Mouse (Mus musculus) adrenal gland, postnatal 10 days (tissue): Measurements from ENCODE around the gene Adamts20. TPM values are rescaled to one million over a fixed set of nuclear protein-coding genes. Genes with fewer than 3 reads are reported as not detected.
"Not testable (repeated sequence)": the region's sequence is repeated elsewhere in the genome, so short reads cannot be mapped to it uniquely, and the experiment has no call there.

Experiments
- DNase-seq: peaks from one replicate; pipeline ENCODE4 v3.0.0; 2021; ENCODE audit warnings: mixed read lengths
- total RNA-seq, 2 experiments: library from RNA; stranded (reverse); gene quantifications; 2 replicates each; pipeline ENCODE4 v1.2.3; 2021

Adamts20 gene
- total RNA-seq, 2 experiments from 2014 or later: 2.4 to 2.8 TPM

- no peak for DNase-seq
Measured at GRCm38 (mm10) chr15:94444437-94445136, 20.6 kb downstream of the Adamts20 start.

- peak; percentile 19 for DNase-seq
Measured at GRCm38 (mm10) chr15:94444043-94444436, 21.2 kb downstream of the Adamts20 start.

- DNase-seq: no peak
Measured at GRCm38 (mm10) chr15:94443025-94443424, 22.2 kb downstream of the Adamts20 start.

GRCm38 (mm10) chr15:94435532-94435931, 29.7 kb downstream of the Adamts20 start:
- no peak for DNase-seq

GRCm38 (mm10) chr15:94430681-94431405, 34.4 kb downstream of the Adamts20 start:
- no peak for DNase-seq

GRCm38 (mm10) chr15:94428726-94429125, 36.5 kb downstream of the Adamts20 start:
- DNase-seq: no peak

- DNase-seq: no peak
Measured at GRCm38 (mm10) chr15:94427482-94428214, 37.6 kb downstream of the Adamts20 start.

GRCm38 (mm10) chr15:94420526-94420925, 44.7 kb downstream of the Adamts20 start:
- DNase-seq: no peak

GRCm38 (mm10) chr15:94419167-94419566, 46.1 kb downstream of the Adamts20 start:
- DNase-seq: no peak

- DNase-seq: no peak
Measured at GRCm38 (mm10) chr15:94418427-94418826, 46.8 kb downstream of the Adamts20 start.

- no peak for DNase-seq
Measured at GRCm38 (mm10) chr15:94417216-94418155, 47.7 kb downstream of the Adamts20 start.

- no peak for DNase-seq
Measured at GRCm38 (mm10) chr15:94409832-94410231, 55.4 kb downstream of the Adamts20 start.

- DNase-seq: no peak
Measured at GRCm38 (mm10) chr15:94406364-94406763, 58.9 kb downstream of the Adamts20 start.

GRCm38 (mm10) chr15:94404071-94404545, 61.1 kb downstream of the Adamts20 start:
- DNase-seq: peak; percentile 92

- DNase-seq: no peak
Measured at GRCm38 (mm10) chr15:94403461-94404070, 61.7 kb downstream of the Adamts20 start.

GRCm38 (mm10) chr15:94403018-94403417, 62.2 kb downstream of the Adamts20 start:
- DNase-seq: no peak

GRCm38 (mm10) chr15:94392737-94393136, 72.5 kb downstream of the Adamts20 start:
- no peak for DNase-seq

- DNase-seq: not testable (repeated sequence)
Measured at GRCm38 (mm10) chr15:94390127-94390526, 75.1 kb downstream of the Adamts20 start.

- peak; percentile 11 for DNase-seq
Measured at GRCm38 (mm10) chr15:94379425-94379824, 85.8 kb downstream of the Adamts20 start.

- peak; percentile 5 for DNase-seq
Measured at GRCm38 (mm10) chr15:94372548-94372947, 92.7 kb downstream of the Adamts20 start.

- no peak for DNase-seq
Measured at GRCm38 (mm10) chr15:94349052-94349451, 116.2 kb downstream of the Adamts20 start.
